Mouse (Mus musculus) adrenal gland, postnatal 36 days (tissue): ENCODE results near the gene Pamr1. TPM values are rescaled to one million over a fixed set of nuclear protein-coding genes. Genes with fewer than 3 reads are reported as not detected.

Source experiments
- DNase-seq, 2 experiments: peaks; one replicate each; pipeline ENCODE4 v3.0.0; 2021; ENCODE audit warnings: mixed read lengths in 1 of 2
- total RNA-seq, 2 experiments: library from RNA; stranded (reverse); gene quantifications; 2 replicates each; pipeline ENCODE4 v1.2.3; 2021

Pamr1 gene
- total RNA-seq, 2 experiments from 2014 or later = 2.0 to 2.3 TPM

- no peak for DNase-seq
Measured at GRCm38 (mm10) chr2:102598911-102599721, 49.3 kb downstream of the Pamr1 start.

GRCm38 (mm10) chr2:102600516-102600915 lies 50.7 kb downstream of the Pamr1 start:
- DNase-seq = no peak

- no peak for DNase-seq
Measured at GRCm38 (mm10) chr2:102610485-102610884, 60.7 kb downstream of the Pamr1 start.

GRCm38 (mm10) chr2:102616637-102617036 lies 66.8 kb downstream of the Pamr1 start:
- no peak for DNase-seq

GRCm38 (mm10) chr2:102620744-102621429 lies 71.1 kb downstream of the Pamr1 start:
- no peak for DNase-seq

- no peak for DNase-seq
Measured at GRCm38 (mm10) chr2:102622176-102622575, 72.4 kb downstream of the Pamr1 start.

- DNase-seq = no peak
Measured at GRCm38 (mm10) chr2:102622943-102623342, 73.1 kb downstream of the Pamr1 start.

GRCm38 (mm10) chr2:102624538-102624937 lies 74.7 kb downstream of the Pamr1 start:
- no peak for DNase-seq

GRCm38 (mm10) chr2:102632361-102632760 lies 82.5 kb downstream of the Pamr1 start:
- no peak for DNase-seq

- DNase-seq = no peak
Measured at GRCm38 (mm10) chr2:102634010-102634409, 84.2 kb downstream of the Pamr1 start.

- DNase-seq = no peak
Measured at GRCm38 (mm10) chr2:102635523-102636060, 85.8 kb downstream of the Pamr1 start.

GRCm38 (mm10) chr2:102636116-102636600 lies 86.3 kb downstream of the Pamr1 start:
- no peak for DNase-seq

- DNase-seq = no peak
Measured at GRCm38 (mm10) chr2:102638140-102638539, 88.3 kb downstream of the Pamr1 start.

- no peak for DNase-seq
Measured at GRCm38 (mm10) chr2:102638690-102639089, 88.9 kb downstream of the Pamr1 start.

GRCm38 (mm10) chr2:102648845-102649500 lies 99.2 kb downstream of the Pamr1 start:
- no peak for DNase-seq

- no peak for DNase-seq
Measured at GRCm38 (mm10) chr2:102650322-102650721, 100.5 kb downstream of the Pamr1 start.

- no peak for DNase-seq
Measured at GRCm38 (mm10) chr2:102655966-102656725, 106.3 kb downstream of the Pamr1 start.

GRCm38 (mm10) chr2:102657726-102658125 lies 107.9 kb downstream of the Pamr1 start:
- DNase-seq = no peak

- no peak for DNase-seq
Measured at GRCm38 (mm10) chr2:102658163-102658660, 108.4 kb downstream of the Pamr1 start, which contains the start of gene Slc1a2. Gene Slc1a2, plus strand, starts transcription at chr2:102658659.

- peak; percentile 43 to 49 for DNase-seq
Measured at GRCm38 (mm10) chr2:102658661-102659520, 109.1 kb downstream of the Pamr1 start.

- DNase-seq = peak; percentile 27 to 41
Measured at GRCm38 (mm10) chr2:102659521-102659830, 109.7 kb downstream of the Pamr1 start.
